Mouse (Mus musculus): ENCODE measurements around the gene Scgb1b7. TPM values are rescaled to one million over a fixed set of nuclear protein-coding genes. Genes with fewer than 3 reads are reported as not detected.

The Scgb1b7 gene
- polyA plus RNA-seq (2012; rRNA removed; ENCODE audit: low replicate concordance), result not detected in 2 replicates

GRCm38 (mm10) chr7:31712365-31712764, at the start of gene Scgb1b7:
Gene Scgb1b7 (plus strand): TSS chr7:31712665.

GRCm38 (mm10) chr7:31705657-31706056, 6.8 kb upstream of the Scgb1b7 start, which contains the start of gene Scgb2b7:
Gene Scgb2b7 (minus strand): TSS chr7:31705757.

Other genes starting within 250 kb of the Scgb1b7 start
- not detected in 2 replicates for gene Scgb2b7, start 6.9 kb upstream of the Scgb1b7 start, polyA plus RNA-seq (2012; rRNA removed; ENCODE audit: low replicate concordance)